Mouse (Mus musculus): ENCODE data around the gene Krt36. TPM values are rescaled to one million over a fixed set of nuclear protein-coding genes. Genes with fewer than 3 reads are reported as not detected.

Gene Krt36
- polyA plus RNA-seq, 1 experiment = 0.50 TPM

GRCm38 (mm10) chr11:100055686-100056655 lies 49.5 kb downstream of the Krt36 start:
- H3K4me1 ChIP-seq (ENCODE audit: control insufficient read depth, insufficient read depth, low read length) = no peaks in the 10 kb centered on the region
- no peak for TF ChIP-seq POLR2A (IDR thresholded peaks at IDR 0.05; ENCODE audit: borderline replicate concordance, extremely low read depth, low read depth, low read length)
- H3K4me3 ChIP-seq (replicated peaks; ENCODE audit: extremely low read depth, low read depth, low read length) = no peak overlapping the region
- no peak for DNase-seq
- WGBS = 49% methylated on average over 9 of the region's 9 CpGs

Other genes with a start within 250 kb of the Krt36 start
- not detected in 2 replicates for gene Gm11568, start 247.7 kb downstream of the Krt36 start, polyA plus RNA-seq (2012; rRNA removed)
- not detected in 2 replicates for gene Gm11559, start 241.2 kb downstream of the Krt36 start, polyA plus RNA-seq (2012; rRNA removed)
- gene Krtap9-1, start 232.2 kb downstream of the Krt36 start, polyA plus RNA-seq (2012; rRNA removed) = not detected in 2 replicates
- gene Gm11567, start 226.4 kb downstream of the Krt36 start, polyA plus RNA-seq (2012; rRNA removed) = 0.19 TPM in 1 of 2 replicates, not detected in the other
- not detected in 2 replicates for gene Krtap31-1, start 197.7 kb downstream of the Krt36 start, polyA plus RNA-seq (2012; rRNA removed)
- not detected in 2 replicates for gene Gm11565, start 190.9 kb downstream of the Krt36 start, polyA plus RNA-seq (2012; rRNA removed)
- not detected in 2 replicates for gene Krtap31-2, start 169.3 kb downstream of the Krt36 start, polyA plus RNA-seq (2012; rRNA removed)
- gene Krtap9-5, start 157.2 kb downstream of the Krt36 start, polyA plus RNA-seq (2012; rRNA removed) = not detected in 2 replicates
- not detected in 2 replicates for gene Krtap29-1, start 126.6 kb downstream of the Krt36 start, polyA plus RNA-seq (2012; rRNA removed)
- not detected in 2 replicates for gene Krtap16-1, start 119.0 kb downstream of the Krt36 start, polyA plus RNA-seq (2012; rRNA removed)
- 5.5 and 8.8 TPM in 2 replicates for gene Krtap17-1, start 111.6 kb downstream of the Krt36 start, polyA plus RNA-seq (2012; rRNA removed)
- not detected in 2 replicates for gene Krt33a, start 89.4 kb downstream of the Krt36 start, polyA plus RNA-seq (2012; rRNA removed)
- not detected in 2 replicates for gene Krt33b, start 75.8 kb downstream of the Krt36 start, polyA plus RNA-seq (2012; rRNA removed)
- gene Krt34, start 64.1 kb downstream of the Krt36 start, polyA plus RNA-seq (2012; rRNA removed) = 0.07 TPM in 1 of 2 replicates, not detected in the other
- 0.14 TPM in 1 of 2 replicates, not detected in the other for gene Krt31, start 55.1 kb downstream of the Krt36 start, polyA plus RNA-seq (2012; rRNA removed)
- gene Krt32, start 17.4 kb downstream of the Krt36 start, polyA plus RNA-seq (2012; rRNA removed) = 26.6 TPM in 1 of 2 replicates, not detected in the other
- gene Krt35, start 9.4 kb downstream of the Krt36 start, polyA plus RNA-seq (2012; rRNA removed) = 0.22 TPM in 1 of 2 replicates, not detected in the other
- gene Krt13, start 15.9 kb upstream of the Krt36 start, polyA plus RNA-seq (2012; rRNA removed) = 0.25 and 1,946 TPM in 2 replicates
- gene Krt15, start 30.3 kb upstream of the Krt36 start, polyA plus RNA-seq (2012; rRNA removed) = 2.1 and 62.5 TPM in 2 replicates
- 275 and 280 TPM in 2 replicates for gene Krt19, start 43.0 kb upstream of the Krt36 start, polyA plus RNA-seq (2012; rRNA removed)
- not detected in 2 replicates for gene Krt9, start 87.6 kb upstream of the Krt36 start, polyA plus RNA-seq (2012; rRNA removed)
- 0.51 and 51.5 TPM in 2 replicates for gene Krt14, start 101.9 kb upstream of the Krt36 start, polyA plus RNA-seq (2012; rRNA removed)
- 0.58 TPM in 1 of 2 replicates, not detected in the other for gene Krt16, start 143.3 kb upstream of the Krt36 start, polyA plus RNA-seq (2012; rRNA removed)
- 0.38 and 0.65 TPM in 2 replicates for gene Krt17, start 155.4 kb upstream of the Krt36 start, polyA plus RNA-seq (2012; rRNA removed)
- gene Krt42, start 164.2 kb upstream of the Krt36 start, polyA plus RNA-seq (2012; rRNA removed) = not detected in 2 replicates
- 125 and 131 TPM in 2 replicates for gene Eif1, start 214.3 kb upstream of the Krt36 start, polyA plus RNA-seq (2012; rRNA removed)
- not detected in 2 replicates for gene Gast, start 228.8 kb upstream of the Krt36 start, polyA plus RNA-seq (2012; rRNA removed)

All from lung, adult 2 months (tissue).